Mouse (Mus musculus): ENCODE measurements around the gene Rpsa. TPM values are rescaled to one million over a fixed set of nuclear protein-coding genes. Genes with fewer than 3 reads are reported as not detected.
"Not testable (repeated sequence)": the region's sequence is repeated elsewhere in the genome, so short reads cannot be mapped to it uniquely, and the experiment has no call there.

Rpsa gene
- polyA plus RNA-seq, 2 experiments, result 2,128 to 2,717 TPM

DNA sequence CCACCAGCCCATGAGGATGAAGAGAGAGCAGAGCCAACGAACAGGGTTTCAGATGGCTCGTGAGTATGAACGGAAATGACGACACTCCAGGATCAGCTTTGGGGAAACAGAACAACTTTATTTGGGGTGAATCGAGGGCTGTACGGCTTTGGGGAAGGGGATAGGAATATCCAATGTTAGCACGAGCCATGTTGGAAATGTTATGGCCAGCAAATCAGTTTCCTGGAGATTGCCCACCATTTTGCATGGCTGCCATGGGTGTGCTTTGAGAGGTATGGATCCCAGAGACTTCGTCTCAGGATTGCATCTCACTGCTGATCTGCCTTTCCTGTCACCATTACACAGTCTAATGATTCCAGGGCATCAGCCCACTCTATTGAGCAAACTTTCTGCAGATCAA lies 28.2 kb upstream of the Rpsa start:
- ATAC-seq (ENCODE audit: low FRiP score, low read depth), result no peak
- no peaks in the 10 kb centered on the region for H3K4me1 ChIP-seq (ENCODE audit: control insufficient read depth, insufficient read depth, low read length)
- 88% methylated on average over 8 of the region's 8 CpGs for WGBS
- H3K9ac ChIP-seq (ENCODE audit: low read depth, low read length, severe bottlenecking), result no peak overlapping the region
- no peak overlapping the region for H3K4me3 ChIP-seq (replicated peaks; ENCODE audit: low read length)
- no peak overlapping the region for H3K4me2 ChIP-seq (replicated peaks; ENCODE audit: low read depth, low read length, severe bottlenecking)
- no peaks in the 10 kb centered on the region for H3K27me3 ChIP-seq (ENCODE audit: control insufficient read depth, insufficient read depth, low read length)
- DNase-seq (ENCODE audit: low spot score), result no peak
- no peaks in the 10 kb centered on the region for H3K36me3 ChIP-seq (ENCODE audit: control insufficient read depth, insufficient read depth, low read length)
- H3K9me3 ChIP-seq (ENCODE audit: control insufficient read depth, low read length), result no peaks in the 10 kb centered on the region
- no peak for TF ChIP-seq POLR2A (IDR thresholded peaks at IDR 0.05; ENCODE audit: borderline replicate concordance, extremely low read depth, insufficient read depth, insufficient read length)
- no peak overlapping the region for H3K27ac ChIP-seq (replicated peaks; ENCODE audit: low read depth, low read length)

DNA sequence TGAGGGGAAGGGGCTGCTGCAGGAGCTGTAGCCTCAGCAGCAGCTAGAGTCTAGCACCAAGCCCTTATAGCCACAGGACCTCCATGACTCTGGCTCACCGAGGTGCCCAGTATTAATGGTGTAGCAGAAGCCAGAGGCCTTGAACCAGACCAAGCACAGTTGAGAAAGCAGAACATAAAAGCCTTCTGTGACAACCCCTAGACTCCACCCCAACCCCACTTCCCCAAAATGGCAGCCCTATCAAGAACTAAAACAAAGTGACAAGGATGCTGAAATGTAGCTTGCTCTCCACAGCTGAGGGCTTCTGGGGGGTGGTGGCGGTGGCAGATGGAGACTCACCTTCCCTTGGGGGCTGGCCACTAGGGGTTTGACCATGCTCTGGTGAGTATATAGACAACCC lies 26.3 kb upstream of the Rpsa start:
- no peaks in the 10 kb centered on the region for H3K36me3 ChIP-seq (ENCODE audit: control insufficient read depth, insufficient read depth, low read length)
- WGBS, result 85% methylated on average over 2 of the region's 2 CpGs

DNA sequence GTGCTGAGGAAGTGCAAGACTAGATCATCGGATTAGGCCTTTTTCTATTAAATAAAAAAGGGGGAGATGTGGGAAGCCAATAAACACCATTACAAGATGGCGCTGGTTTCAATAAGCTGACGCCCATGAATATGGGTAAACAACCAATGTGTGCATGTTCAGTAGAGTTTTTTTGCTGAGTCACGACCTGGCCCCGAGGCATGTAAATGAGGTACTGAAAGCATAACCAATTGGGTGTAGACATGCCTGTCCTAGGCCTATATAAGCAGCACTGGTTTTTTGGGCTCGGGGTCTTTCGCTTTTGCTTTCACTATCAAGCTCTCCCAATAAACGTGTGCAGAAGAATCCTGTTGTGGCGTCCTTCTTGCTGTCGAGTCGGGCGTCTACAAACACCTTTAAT lies 18.5 kb upstream of the Rpsa start:
- H3K4me2 ChIP-seq (replicated peaks; ENCODE audit: low read depth, low read length, severe bottlenecking); H3K27ac ChIP-seq (replicated peaks; ENCODE audit: low read depth, low read length); DNase-seq (ENCODE audit: low spot score); H3K27me3 ChIP-seq (ENCODE audit: control insufficient read depth, insufficient read depth, low read length); H3K4me3 ChIP-seq (replicated peaks; ENCODE audit: low read length); ATAC-seq (ENCODE audit: low FRiP score, low read depth); H3K9me3 ChIP-seq (ENCODE audit: control insufficient read depth, low read length); H3K36me3 ChIP-seq (ENCODE audit: control insufficient read depth, insufficient read depth, low read length); H3K4me1 ChIP-seq (ENCODE audit: control insufficient read depth, insufficient read depth, low read length); H3K9ac ChIP-seq (ENCODE audit: low read depth, low read length, severe bottlenecking): not testable (repeated sequence)
- WGBS, result 94% methylated on average over 12 of the region's 12 CpGs

More for the DNA sequence above, 26.3 kb upstream of the Rpsa start:
- Histone ChIP-seq H3K27me3 (ENCODE audit: control insufficient read depth, insufficient read depth, low read length) (no peaks in the 10 kb centered on the region), H3K4me2 (replicated peaks; ENCODE audit: low read depth, low read length, severe bottlenecking) (no peak overlapping the region), H3K4me3 (replicated peaks; ENCODE audit: low read length) (no peak overlapping the region), H3K9me3 (ENCODE audit: control insufficient read depth, low read length) (no peaks in the 10 kb centered on the region), H3K4me1 (ENCODE audit: control insufficient read depth, insufficient read depth, low read length) (no peaks in the 10 kb centered on the region), H3K9ac (ENCODE audit: low read depth, low read length, severe bottlenecking) (no peak overlapping the region), H3K27ac (replicated peaks; ENCODE audit: low read depth, low read length) (no peak overlapping the region)
- no peak for TF ChIP-seq POLR2A (IDR thresholded peaks at IDR 0.05; ENCODE audit: borderline replicate concordance, extremely low read depth, insufficient read depth, insufficient read length)
- DNase-seq (ENCODE audit: low spot score) (no peak), ATAC-seq (ENCODE audit: low FRiP score, low read depth) (no peak)

DNA sequence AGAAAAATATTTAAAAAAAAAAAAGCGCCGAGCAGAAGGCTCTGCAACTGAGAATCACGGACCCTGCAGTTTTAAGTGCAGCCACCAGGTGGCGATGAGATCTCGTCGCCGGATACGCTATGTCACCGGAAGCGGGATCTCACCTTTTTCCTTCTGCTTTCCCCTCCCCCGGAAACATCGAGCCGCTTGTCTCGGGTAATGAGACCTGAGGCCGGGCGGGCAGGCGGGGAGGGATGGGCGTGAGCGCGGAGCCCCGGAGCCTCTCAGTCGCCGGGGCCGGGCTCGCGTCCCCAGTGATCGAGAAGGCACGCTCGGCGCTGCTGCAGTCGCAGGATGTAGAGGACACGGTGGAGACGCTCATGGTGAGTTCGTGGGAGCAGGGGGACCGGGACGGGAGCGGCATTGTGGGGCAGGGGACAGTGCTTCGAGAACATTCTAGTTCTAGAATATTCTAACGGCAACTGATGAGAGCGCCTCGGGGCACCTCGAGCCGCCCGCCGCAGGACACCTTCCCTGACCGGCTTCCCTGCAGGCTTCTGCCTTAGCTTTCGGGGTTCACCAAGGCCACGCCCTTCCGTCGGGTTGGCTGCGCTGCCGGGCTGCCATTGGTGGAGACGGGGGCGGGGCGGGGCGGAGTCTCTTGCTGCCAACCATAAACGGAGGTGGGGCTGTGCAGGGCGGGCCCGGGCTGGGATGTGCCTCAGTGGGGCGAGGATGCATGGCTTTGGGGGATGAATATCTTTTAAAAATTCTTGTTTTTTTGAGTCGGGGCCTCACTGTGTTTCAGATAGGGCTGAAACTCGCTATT lies 17.1 kb upstream of the Rpsa start, which contains the start of gene Slc25a38:
TSS of gene Slc25a38 (plus strand) at position 164 of the 808 bp plus-strand sequence.
- Histone ChIP-seq H3K36me3 (ENCODE audit: control insufficient read depth, insufficient read depth, low read length) (no peaks in the 10 kb centered on the region), H3K4me1 (ENCODE audit: control insufficient read depth, insufficient read depth, low read length) (peaks cover 6% of the 10 kb centered on the region), H3K4me2 (replicated peaks; ENCODE audit: low read depth, low read length, severe bottlenecking) (peak within 1 kb of the TSS; percentile 67), H3K27ac (replicated peaks; ENCODE audit: low read depth, low read length) (peak within 1 kb of the TSS; percentile 93), H3K27me3 (ENCODE audit: control insufficient read depth, insufficient read depth, low read length) (no peaks in the 10 kb centered on the region), H3K9ac (ENCODE audit: low read depth, low read length, severe bottlenecking) (peak within 1 kb of the TSS; percentile 81), H3K9me3 (ENCODE audit: control insufficient read depth, low read length) (no peaks in the 10 kb centered on the region), H3K4me3 (replicated peaks; ENCODE audit: low read length) (peak within 1 kb of the TSS; percentile 93)
- peak; percentile 98 for ATAC-seq (ENCODE audit: low FRiP score, low read depth)
- peak; percentile 96 for DNase-seq (ENCODE audit: low spot score)
- under 1% methylated on average over 62 of the region's 62 CpGs for WGBS
- peak; percentile 78; the same call in 1 of the 2 replicates for TF ChIP-seq POLR2A (IDR thresholded peaks at IDR 0.05; ENCODE audit: borderline replicate concordance, extremely low read depth, insufficient read depth, insufficient read length)

DNA sequence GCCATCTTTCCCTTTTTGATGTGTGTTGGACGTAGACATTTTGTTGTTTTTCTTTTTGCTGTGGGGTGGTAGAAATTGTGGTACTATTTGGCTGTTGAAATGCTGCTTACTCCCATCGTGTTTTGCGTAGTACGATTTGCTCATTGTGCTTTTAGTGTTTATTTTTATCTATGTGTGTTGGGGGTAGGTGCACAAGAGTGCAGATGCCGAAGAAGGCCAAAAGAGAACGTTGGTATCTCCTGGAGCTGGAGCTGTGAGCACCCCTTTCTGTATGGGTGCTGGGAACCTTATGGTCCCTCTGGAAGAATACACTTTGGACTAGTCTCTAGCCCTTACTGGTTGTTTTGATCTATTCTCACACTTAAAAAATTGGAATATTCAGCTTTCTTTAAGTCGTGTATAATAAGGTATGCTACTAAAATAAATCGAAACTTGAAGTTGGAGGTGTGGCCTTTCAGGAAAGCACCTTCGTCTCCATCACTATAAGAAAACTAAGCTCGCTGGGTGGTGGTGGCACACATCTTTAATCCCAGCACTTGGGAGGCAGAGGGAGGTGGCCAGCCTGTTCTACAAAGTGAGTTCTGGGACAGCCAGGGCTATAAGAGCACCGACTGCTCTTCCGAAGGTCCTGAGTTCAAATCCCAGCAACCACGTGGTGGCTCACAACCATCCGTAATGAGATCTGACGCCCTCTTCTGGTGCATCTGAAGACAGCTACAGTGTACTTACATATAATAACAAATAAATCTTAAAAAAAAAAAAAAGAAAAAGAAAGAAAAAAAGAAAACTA lies 16.1 kb upstream of the Rpsa start:
- WGBS, result 74% methylated on average over 15 of the region's 15 CpGs
- peak overlapping the region; percentile 93 for H3K27ac ChIP-seq (replicated peaks; ENCODE audit: low read depth, low read length)
- peaks cover 2% of the 10 kb centered on the region; the same call in 1 of the 2 replicates for H3K36me3 ChIP-seq (ENCODE audit: control insufficient read depth, insufficient read depth, low read length)
- H3K4me3 ChIP-seq (replicated peaks; ENCODE audit: low read length), result peak overlapping the region; percentile 93
- ATAC-seq (ENCODE audit: low FRiP score, low read depth) (no peak), DNase-seq (ENCODE audit: low spot score) (no peak)
- peak overlapping the region; percentile 67 for H3K4me2 ChIP-seq (replicated peaks; ENCODE audit: low read depth, low read length, severe bottlenecking)
- H3K27me3 ChIP-seq (ENCODE audit: control insufficient read depth, insufficient read depth, low read length), result no peaks in the 10 kb centered on the region
- TF ChIP-seq POLR2A (IDR thresholded peaks at IDR 0.05; ENCODE audit: borderline replicate concordance, extremely low read depth, insufficient read depth, insufficient read length), result no peak
- H3K9ac ChIP-seq (ENCODE audit: low read depth, low read length, severe bottlenecking), result peak overlapping the region; percentile 81
- peaks cover 6% of the 10 kb centered on the region for H3K4me1 ChIP-seq (ENCODE audit: control insufficient read depth, insufficient read depth, low read length)
- H3K9me3 ChIP-seq (ENCODE audit: control insufficient read depth, low read length), result no peaks in the 10 kb centered on the region

Data from limb, embryonic 14.5 days (tissue).